Mouse (Mus musculus) hindbrain, embryonic 12.5 days (tissue): ENCODE measurements at regions not wholly inside any gene's neighbourhood (a gene's known extent, or its start where the extent isn't known, plus 50 kb on each side); places are given as distances from the start of the nearest gene placed in this dataset.

Experiments used
- ATAC-seq: fragments of 200-750 bp; cut with Nextera tagmentation; 2 replicates; pipeline ENCODE4 v1.8.0; 2017; ENCODE audit warnings: moderate TSS enrichment; ENCODE audit not compliant: low FRiP score
- H3K27ac ChIP-seq: fragments of 300-500 bp; sonication (generic); 2 replicates; pipeline ENCODE4 v1.5.1; 2016; ENCODE audit warnings: mild to moderate bottlenecking
- H3K27me3 ChIP-seq: fragments of 300-500 bp; sonication (generic); 2 replicates; pipeline ENCODE4 v1.6.1; 2016; ENCODE audit warnings: mild to moderate bottlenecking
- H3K36me3 ChIP-seq: fragments of 300-500 bp; sonication (generic); 2 replicates; pipeline ENCODE4 v1.6.1; 2016; ENCODE audit warnings: mild to moderate bottlenecking
- H3K4me1 ChIP-seq: fragments of 300-500 bp; sonication (generic); 2 replicates; pipeline ENCODE4 v1.6.1; 2016
- H3K4me2 ChIP-seq: fragments of 300-500 bp; sonication (generic); replicated peaks from 2 replicates; pipeline ENCODE4 v1.6.1; 2016; ENCODE audit warnings: mild to moderate bottlenecking
- H3K4me3 ChIP-seq: fragments of 300-500 bp; sonication (generic); 2 replicates; pipeline ENCODE4 v1.5.1; 2016; ENCODE audit warnings: mild to moderate bottlenecking
- H3K9ac ChIP-seq: fragments of 300-500 bp; sonication (generic); 2 replicates; pipeline ENCODE4 v1.6.1; 2016; ENCODE audit warnings: mild to moderate bottlenecking, moderate library complexity
- H3K9me3 ChIP-seq: fragments of 300-500 bp; sonication (generic); replicated peaks from 2 replicates; pipeline ENCODE4 v1.6.1; 2016; ENCODE audit warnings: mild to moderate bottlenecking
- WGBS: fragments of 180-500 bp; shearing (Covaris S2); methylation state at CpG from one replicate; pipeline ENCODE4 v1.1.7; 2016; 5-methylcytosine and 5-hydroxymethylcytosine counted together

GRCm38 (mm10) chr6:143592490-143592889 is 425.5 kb downstream of the Etnk1 start:
- Histone ChIP-seq H3K4me3 (no peak overlapping the region), H3K4me2 (no peak overlapping the region), H3K9me3 (no peaks in the 10 kb centered on the region), H3K9ac (no peak overlapping the region), H3K4me1 (no peaks in the 10 kb centered on the region), H3K27ac (no peak overlapping the region), H3K36me3 (no peaks in the 10 kb centered on the region), H3K27me3 (no peaks in the 10 kb centered on the region)
- ATAC-seq, result no peak
- 87% methylated on average over 3 of the region's 3 CpGs for whole genome bisulfite sequencing

GRCm38 (mm10) chr6:143595486-143595885 is 428.5 kb downstream of the Etnk1 start:
- Histone ChIP-seq H3K4me3 (no peak overlapping the region), H3K27ac (no peak overlapping the region), H3K9ac (no peak overlapping the region), H3K36me3 (no peaks in the 10 kb centered on the region), H3K9me3 (no peaks in the 10 kb centered on the region), H3K4me1 (no peaks in the 10 kb centered on the region), H3K27me3 (no peaks in the 10 kb centered on the region), H3K4me2 (no peak overlapping the region)
- ATAC-seq, result no peak
- 64% methylated on average over 2 of the region's 2 CpGs for WGBS

GRCm38 (mm10) chr6:143597414-143597813 is 430.4 kb downstream of the Etnk1 start:
- WGBS, result 92% methylated on average over 3 of the region's 3 CpGs
- Histone ChIP-seq H3K36me3 (no peaks in the 10 kb centered on the region), H3K27me3 (no peaks in the 10 kb centered on the region), H3K9ac (no peak overlapping the region), H3K27ac (no peak overlapping the region), H3K9me3 (no peaks in the 10 kb centered on the region), H3K4me1 (no peaks in the 10 kb centered on the region), H3K4me2 (no peak overlapping the region), H3K4me3 (no peak overlapping the region)
- no peak for ATAC-seq

GRCm38 (mm10) chr6:143598916-143599315 is 431.9 kb downstream of the Etnk1 start:
- H3K4me1 ChIP-seq, result no peaks in the 10 kb centered on the region
- H3K27me3 ChIP-seq, result no peaks in the 10 kb centered on the region

GRCm38 (mm10) chr6:143609100-143609499 is 442.1 kb downstream of the Etnk1 start:
- ATAC-seq, result no peak
- Histone ChIP-seq H3K27ac (no peak overlapping the region), H3K4me3 (no peak overlapping the region), H3K4me1 (no peaks in the 10 kb centered on the region; the same call in 1 of the 2 replicates), H3K4me2 (no peak overlapping the region), H3K9ac (no peak overlapping the region), H3K9me3 (no peaks in the 10 kb centered on the region), H3K27me3 (no peaks in the 10 kb centered on the region), H3K36me3 (no peaks in the 10 kb centered on the region)
- 88% methylated on average over 1 of the region's 1 CpGs for WGBS

More at GRCm38 (mm10) chr6:143598916-143599315, 431.9 kb downstream of the Etnk1 start:
- Histone ChIP-seq H3K9me3 (no peaks in the 10 kb centered on the region), H3K27ac (no peak overlapping the region), H3K4me2 (no peak overlapping the region), H3K9ac (no peak overlapping the region), H3K4me3 (no peak overlapping the region), H3K36me3 (no peaks in the 10 kb centered on the region)
- no peak for ATAC-seq
- WGBS, result 82% methylated on average over 4 of the region's 4 CpGs

- Histone ChIP-seq H3K4me3 (no peak overlapping the region), H3K27ac (no peak overlapping the region), H3K27me3 (no peaks in the 10 kb centered on the region), H3K4me2 (no peak overlapping the region), H3K9ac (no peak overlapping the region), H3K9me3 (no peaks in the 10 kb centered on the region), H3K4me1 (peaks cover 3% of the 10 kb centered on the region; the same call in 1 of the 2 replicates), H3K36me3 (no peaks in the 10 kb centered on the region)
- no peak for ATAC-seq
- 79% methylated on average over 10 of the region's 10 CpGs for WGBS
Measured at GRCm38 (mm10) chr6:143612966-143613365, 445.9 kb downstream of the Etnk1 start.

GRCm38 (mm10) chr6:143614431-143614987 is 447.5 kb downstream of the Etnk1 start:
- Histone ChIP-seq H3K27me3 (no peaks in the 10 kb centered on the region), H3K36me3 (no peaks in the 10 kb centered on the region), H3K27ac (no peak overlapping the region), H3K4me1 (peaks cover 3% of the 10 kb centered on the region; the same call in 1 of the 2 replicates), H3K4me3 (no peak overlapping the region), H3K9ac (no peak overlapping the region), H3K4me2 (no peak overlapping the region), H3K9me3 (no peaks in the 10 kb centered on the region)
- ATAC-seq, result no peak
- WGBS, result 77% methylated on average over 11 of the region's 11 CpGs

GRCm38 (mm10) chr6:143615361-143615760 is 448.3 kb downstream of the Etnk1 start:
- peaks cover 3% of the 10 kb centered on the region; the same call in 1 of the 2 replicates for H3K4me1 ChIP-seq
- H3K36me3 ChIP-seq, result no peaks in the 10 kb centered on the region
- H3K9ac ChIP-seq, result no peak overlapping the region
- no peak overlapping the region for H3K27ac ChIP-seq
- no peak for ATAC-seq
- H3K4me3 ChIP-seq, result no peak overlapping the region
- 80% methylated on average over 8 of the region's 8 CpGs for WGBS
- H3K4me2 ChIP-seq, result no peak overlapping the region
- no peaks in the 10 kb centered on the region for H3K9me3 ChIP-seq
- H3K27me3 ChIP-seq, result no peaks in the 10 kb centered on the region

- no peak for ATAC-seq
- no peak overlapping the region for H3K27ac ChIP-seq
- H3K9me3 ChIP-seq, result no peaks in the 10 kb centered on the region
- no peaks in the 10 kb centered on the region for H3K27me3 ChIP-seq
- H3K4me2 ChIP-seq, result no peak overlapping the region
- no peak overlapping the region for H3K4me3 ChIP-seq
- no peak overlapping the region for H3K9ac ChIP-seq
- WGBS, result 91% methylated on average over 4 of the region's 4 CpGs
- peaks cover 3% of the 10 kb centered on the region; the same call in 1 of the 2 replicates for H3K4me1 ChIP-seq
- H3K36me3 ChIP-seq, result no peaks in the 10 kb centered on the region
Measured at GRCm38 (mm10) chr6:143616386-143616785, 449.4 kb downstream of the Etnk1 start.

- no peak overlapping the region for H3K4me3 ChIP-seq
- H3K4me2 ChIP-seq, result no peak overlapping the region
- no peaks in the 10 kb centered on the region for H3K36me3 ChIP-seq
- no peak overlapping the region for H3K27ac ChIP-seq
- 71% methylated on average over 10 of the region's 10 CpGs for WGBS
- no peaks in the 10 kb centered on the region for H3K27me3 ChIP-seq
- 0 out of 2 replicates have a peak, but pooled peaks cover 3% of the 10 kb centered on the region for H3K4me1 ChIP-seq
- H3K9ac ChIP-seq, result no peak overlapping the region
- ATAC-seq, result no peak
- no peaks in the 10 kb centered on the region for H3K9me3 ChIP-seq
Measured at GRCm38 (mm10) chr6:143618558-143618957, 451.5 kb downstream of the Etnk1 start.

- Histone ChIP-seq H3K4me3 (no peak overlapping the region), H3K9ac (no peak overlapping the region), H3K4me1 (no peaks in the 10 kb centered on the region), H3K27ac (no peak overlapping the region), H3K4me2 (no peak overlapping the region), H3K9me3 (no peaks in the 10 kb centered on the region), H3K27me3 (no peaks in the 10 kb centered on the region), H3K36me3 (no peaks in the 10 kb centered on the region)
- 86% methylated on average over 2 of the region's 2 CpGs for WGBS
- ATAC-seq, result no peak
Measured at GRCm38 (mm10) chr6:143620583-143620982, 453.6 kb downstream of the Etnk1 start.

GRCm38 (mm10) chr6:143622161-143622560 is 455.1 kb downstream of the Etnk1 start:
- Histone ChIP-seq H3K4me1 (no peaks in the 10 kb centered on the region), H3K27me3 (no peaks in the 10 kb centered on the region), H3K4me3 (no peak overlapping the region), H3K27ac (no peak overlapping the region), H3K4me2 (no peak overlapping the region), H3K36me3 (no peaks in the 10 kb centered on the region), H3K9ac (no peak overlapping the region), H3K9me3 (no peaks in the 10 kb centered on the region)
- WGBS, result 77% methylated on average over 2 of the region's 2 CpGs
- ATAC-seq, result no peak

- WGBS, result 94% methylated on average over 3 of the region's 3 CpGs
- Histone ChIP-seq H3K36me3 (no peaks in the 10 kb centered on the region), H3K27ac (no peak overlapping the region), H3K4me2 (no peak overlapping the region), H3K9ac (no peak overlapping the region), H3K27me3 (no peaks in the 10 kb centered on the region), H3K9me3 (no peaks in the 10 kb centered on the region), H3K4me3 (no peak overlapping the region), H3K4me1 (no peaks in the 10 kb centered on the region)
- no peak for ATAC-seq
Measured at GRCm38 (mm10) chr6:143624901-143625300, 457.9 kb downstream of the Etnk1 start.
